Mouse (Mus musculus): ENCODE measurements at regions not wholly inside any gene's neighbourhood (a gene's known extent, or its start where the extent isn't known, plus 50 kb on each side); places are given as distances from the start of the nearest gene placed in this dataset.

DNA sequence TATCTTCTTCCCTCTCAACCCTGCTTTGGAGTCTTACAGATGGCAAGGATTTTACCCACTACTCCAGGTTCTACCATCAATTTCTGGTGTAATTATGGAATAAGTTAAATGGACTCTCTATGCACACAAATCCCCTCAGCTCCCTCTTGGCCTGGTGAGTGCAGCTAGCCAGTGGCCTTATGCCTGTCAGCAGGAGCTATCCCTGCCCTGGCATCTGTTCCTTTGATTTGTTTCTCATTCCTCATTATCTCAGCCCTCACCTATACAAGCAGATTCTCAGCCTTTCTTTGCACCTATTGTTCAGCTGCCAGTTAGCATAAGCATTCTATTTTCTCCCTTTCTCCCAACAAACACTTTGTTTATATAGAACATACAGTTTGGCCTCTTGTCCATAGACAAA, 150.3 kb downstream of the Rnf152 start:
- no peaks in the 10 kb centered on the region for H3K9me3 ChIP-seq (ENCODE audit: control insufficient read depth, low read length)
- H3K4me2 ChIP-seq (ENCODE audit: low read length), result no peak overlapping the region
- H3K27ac ChIP-seq (ENCODE audit: low read length), result no peak overlapping the region
- H3K27me3 ChIP-seq (replicated peaks; ENCODE audit: control insufficient read depth, insufficient read depth, low read length), result no peaks in the 10 kb centered on the region
- H3K4me3 ChIP-seq (replicated peaks; ENCODE audit: low read length), result no peak overlapping the region
- H3K9ac ChIP-seq (replicated peaks; ENCODE audit: low read depth, low read length), result no peak overlapping the region
- no peaks in the 10 kb centered on the region for H3K4me1 ChIP-seq (replicated peaks; ENCODE audit: control insufficient read depth, insufficient read depth, low read length)
- H3K36me3 ChIP-seq (ENCODE audit: control insufficient read depth, insufficient read depth), result no peaks in the 10 kb centered on the region
- ATAC-seq, result no peak

DNA sequence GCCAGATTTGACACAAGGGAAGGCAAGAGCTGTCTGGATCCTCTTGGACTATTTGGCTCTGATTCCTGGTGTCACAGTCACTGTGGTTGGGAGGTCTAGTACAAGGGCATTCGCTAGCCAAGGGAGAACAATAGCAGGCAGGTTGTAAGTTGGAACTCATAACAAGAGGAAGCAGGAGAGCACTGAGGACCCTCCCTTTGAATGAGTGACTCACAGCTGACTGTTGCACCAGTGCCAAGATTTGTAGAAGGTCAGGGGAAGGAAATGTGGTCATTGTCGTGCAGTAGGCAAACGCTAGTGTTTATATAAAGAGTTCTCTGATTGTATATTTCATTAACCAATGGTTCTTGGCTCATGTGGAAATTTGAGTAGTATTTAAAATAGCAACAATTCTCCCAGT, 157.2 kb downstream of the Rnf152 start:
- Histone ChIP-seq H3K4me2 (ENCODE audit: low read length) (no peak overlapping the region), H3K4me3 (replicated peaks; ENCODE audit: low read length) (no peak overlapping the region), H3K27me3 (replicated peaks; ENCODE audit: control insufficient read depth, insufficient read depth, low read length) (no peaks in the 10 kb centered on the region), H3K4me1 (replicated peaks; ENCODE audit: control insufficient read depth, insufficient read depth, low read length) (no peaks in the 10 kb centered on the region), H3K9ac (replicated peaks; ENCODE audit: low read depth, low read length) (no peak overlapping the region), H3K27ac (ENCODE audit: low read length) (no peak overlapping the region), H3K36me3 (ENCODE audit: control insufficient read depth, insufficient read depth) (no peaks in the 10 kb centered on the region), H3K9me3 (ENCODE audit: control insufficient read depth, low read length) (no peaks in the 10 kb centered on the region)
- no peak for ATAC-seq
- 81% methylated on average over 3 of the region's 3 CpGs for WGBS

DNA sequence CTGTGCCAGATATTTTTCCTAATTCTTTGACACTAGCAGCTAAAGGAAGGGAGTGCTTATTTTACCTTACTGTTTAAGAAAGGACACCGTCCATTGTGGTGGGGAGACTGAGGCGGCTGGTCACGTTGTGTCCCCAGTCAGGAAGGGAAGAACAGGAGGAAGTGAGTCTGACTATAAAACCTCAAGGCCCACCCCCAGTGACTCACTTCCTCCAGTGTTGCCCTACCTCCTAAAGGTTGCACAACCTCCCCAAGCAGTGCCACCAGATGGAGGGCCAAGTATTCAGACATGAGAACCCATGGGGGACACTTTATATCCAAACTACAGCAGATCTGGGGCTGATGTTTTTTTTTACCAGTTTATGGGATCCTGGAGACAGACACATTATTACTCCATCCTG, 165.4 kb downstream of the Rnf152 start:
- Histone ChIP-seq H3K36me3 (ENCODE audit: control insufficient read depth, insufficient read depth) (no peaks in the 10 kb centered on the region), H3K27me3 (replicated peaks; ENCODE audit: control insufficient read depth, insufficient read depth, low read length) (no peaks in the 10 kb centered on the region), H3K9ac (replicated peaks; ENCODE audit: low read depth, low read length) (no peak overlapping the region), H3K9me3 (ENCODE audit: control insufficient read depth, low read length) (no peaks in the 10 kb centered on the region), H3K27ac (ENCODE audit: low read length) (no peak overlapping the region), H3K4me2 (ENCODE audit: low read length) (no peak overlapping the region), H3K4me3 (replicated peaks; ENCODE audit: low read length) (no peak overlapping the region), H3K4me1 (replicated peaks; ENCODE audit: control insufficient read depth, insufficient read depth, low read length) (no peaks in the 10 kb centered on the region)
- 91% methylated on average over 3 of the region's 3 CpGs for WGBS
- ATAC-seq, result no peak

DNA sequence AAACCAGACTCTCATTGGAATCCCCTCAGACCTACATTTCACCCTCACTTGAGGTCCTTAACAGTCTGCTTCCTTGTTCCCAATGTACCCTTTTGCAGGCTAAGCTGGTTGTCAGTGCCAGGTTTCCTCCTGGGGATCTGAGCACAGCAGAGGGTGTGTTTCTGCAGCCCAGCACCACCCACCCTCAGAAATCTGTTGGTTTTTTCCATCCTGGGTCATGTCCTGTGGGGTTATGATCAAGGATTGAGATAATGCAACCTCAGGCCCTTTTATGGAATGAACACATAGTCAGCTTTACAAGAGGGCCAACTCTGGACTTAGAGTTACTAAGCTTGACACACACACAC, 167.6 kb downstream of the Rnf152 start:
- no peak overlapping the region for H3K4me3 ChIP-seq (replicated peaks; ENCODE audit: low read length)
- no peak overlapping the region for H3K4me2 ChIP-seq (ENCODE audit: low read length)
- no peak for ATAC-seq
- H3K27ac ChIP-seq (ENCODE audit: low read length), result no peak overlapping the region
- H3K9me3 ChIP-seq (ENCODE audit: control insufficient read depth, low read length), result no peaks in the 10 kb centered on the region
- H3K4me1 ChIP-seq (replicated peaks; ENCODE audit: control insufficient read depth, insufficient read depth, low read length), result no peaks in the 10 kb centered on the region
- H3K9ac ChIP-seq (replicated peaks; ENCODE audit: low read depth, low read length), result no peak overlapping the region
- no peaks in the 10 kb centered on the region for H3K27me3 ChIP-seq (replicated peaks; ENCODE audit: control insufficient read depth, insufficient read depth, low read length)
- H3K36me3 ChIP-seq (ENCODE audit: control insufficient read depth, insufficient read depth), result no peaks in the 10 kb centered on the region

DNA sequence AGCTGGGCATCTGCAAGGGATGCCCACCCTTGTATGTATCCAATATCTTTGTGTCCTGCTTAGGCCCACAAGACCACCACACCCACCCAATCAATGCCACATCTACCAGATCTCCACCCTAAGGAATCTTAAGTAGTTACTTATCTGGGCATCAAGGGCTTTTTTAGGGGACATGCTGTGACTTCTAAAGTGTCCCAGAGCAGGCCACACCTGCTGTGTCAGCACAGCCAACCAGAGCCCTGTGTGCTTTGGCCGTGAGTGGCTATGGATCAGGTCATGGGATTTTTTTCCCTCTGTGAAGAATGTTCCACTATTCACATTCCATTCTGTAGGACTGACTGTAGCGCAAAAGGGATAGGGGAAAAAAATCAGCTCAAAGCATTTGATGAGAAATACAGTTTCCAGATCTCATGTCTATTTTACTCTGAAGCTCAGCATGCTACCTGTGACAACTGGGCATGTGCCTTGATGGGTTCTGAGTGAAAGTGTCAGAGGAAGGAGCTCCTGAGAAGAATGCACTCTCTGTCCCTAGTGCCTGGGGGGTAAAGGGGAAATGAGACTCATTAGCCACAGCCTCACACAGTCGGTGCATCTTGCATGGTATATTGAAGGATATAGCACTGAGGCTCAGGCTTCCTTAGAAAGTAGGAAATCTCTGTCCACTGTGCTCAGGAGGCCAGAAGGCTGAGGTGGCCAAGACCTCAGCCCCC, 168.1 kb downstream of the Rnf152 start:
- no peaks in the 10 kb centered on the region for H3K4me1 ChIP-seq (replicated peaks; ENCODE audit: control insufficient read depth, insufficient read depth, low read length)
- no peak overlapping the region for H3K4me2 ChIP-seq (ENCODE audit: low read length)
- no peak overlapping the region for H3K9ac ChIP-seq (replicated peaks; ENCODE audit: low read depth, low read length)
- no peak overlapping the region for H3K27ac ChIP-seq (ENCODE audit: low read length)
- WGBS, result 73% methylated on average over 3 of the region's 3 CpGs
- H3K27me3 ChIP-seq (replicated peaks; ENCODE audit: control insufficient read depth, insufficient read depth, low read length), result no peaks in the 10 kb centered on the region
- no peaks in the 10 kb centered on the region for H3K36me3 ChIP-seq (ENCODE audit: control insufficient read depth, insufficient read depth)
- ATAC-seq, result no peak
- H3K4me3 ChIP-seq (replicated peaks; ENCODE audit: low read length), result no peak overlapping the region
- no peaks in the 10 kb centered on the region for H3K9me3 ChIP-seq (ENCODE audit: control insufficient read depth, low read length)

DNA sequence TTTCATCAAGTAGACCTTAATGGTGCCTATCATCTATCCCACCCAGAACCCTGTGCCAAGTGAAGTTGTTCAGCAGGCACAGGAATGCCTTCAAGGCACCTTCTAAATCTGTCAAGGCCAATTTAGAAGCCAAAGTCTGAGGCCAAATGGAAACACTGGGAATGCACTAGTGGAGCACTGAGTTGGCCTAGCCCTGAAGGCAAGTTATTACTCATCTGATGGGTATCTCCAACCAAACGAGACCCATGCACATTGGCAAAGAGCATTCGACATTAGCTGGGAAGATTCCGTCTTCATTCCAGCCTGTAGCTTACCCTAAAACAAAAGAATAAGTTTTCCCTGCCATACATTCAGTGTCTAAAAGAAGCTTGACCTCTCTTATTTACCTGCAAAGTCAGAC, 172.0 kb downstream of the Rnf152 start:
- no peak for ATAC-seq
- no peaks in the 10 kb centered on the region for H3K27me3 ChIP-seq (replicated peaks; ENCODE audit: control insufficient read depth, insufficient read depth, low read length)
- no peak overlapping the region for H3K27ac ChIP-seq (ENCODE audit: low read length)
- no peak overlapping the region for H3K4me3 ChIP-seq (replicated peaks; ENCODE audit: low read length)
- no peaks in the 10 kb centered on the region for H3K36me3 ChIP-seq (ENCODE audit: control insufficient read depth, insufficient read depth)
- peaks cover under 1% of the 10 kb centered on the region for H3K4me1 ChIP-seq (replicated peaks; ENCODE audit: control insufficient read depth, insufficient read depth, low read length)
- 90% methylated on average over 3 of the region's 3 CpGs for WGBS
- no peaks in the 10 kb centered on the region for H3K9me3 ChIP-seq (ENCODE audit: control insufficient read depth, low read length)
- H3K4me2 ChIP-seq (ENCODE audit: low read length), result no peak overlapping the region
- no peak overlapping the region for H3K9ac ChIP-seq (replicated peaks; ENCODE audit: low read depth, low read length)

DNA sequence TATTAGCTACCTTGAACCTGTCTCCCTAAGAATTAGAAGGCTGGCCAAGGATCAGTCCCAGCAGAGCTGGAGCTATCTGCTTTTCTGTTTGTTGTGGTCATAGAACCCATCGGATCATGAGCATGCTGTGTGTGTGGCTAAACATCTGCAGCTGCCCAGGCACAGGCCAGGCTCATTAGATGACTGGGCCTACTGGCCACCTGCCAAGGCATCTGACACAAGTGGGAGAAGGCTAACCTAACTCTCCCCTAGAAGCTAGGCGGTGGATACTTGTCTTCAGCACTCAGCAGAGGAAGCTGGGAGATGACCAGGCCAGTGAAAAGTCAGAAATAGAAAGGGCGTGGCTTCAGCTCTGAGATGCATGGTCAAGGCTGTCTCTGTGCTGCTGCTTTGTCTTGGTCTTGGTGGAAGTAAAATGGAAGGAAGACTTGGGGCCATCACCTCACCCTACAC, 177.1 kb downstream of the Rnf152 start:
- H3K4me2 ChIP-seq (ENCODE audit: low read length), result no peak overlapping the region
- H3K36me3 ChIP-seq (ENCODE audit: control insufficient read depth, insufficient read depth), result no peaks in the 10 kb centered on the region
- WGBS, result 42% methylated on average over 3 of the region's 3 CpGs
- peak; percentile 77 for ATAC-seq
- H3K9me3 ChIP-seq (ENCODE audit: control insufficient read depth, low read length), result no peaks in the 10 kb centered on the region
- no peaks in the 10 kb centered on the region for H3K27me3 ChIP-seq (replicated peaks; ENCODE audit: control insufficient read depth, insufficient read depth, low read length)
- H3K9ac ChIP-seq (replicated peaks; ENCODE audit: low read depth, low read length), result no peak overlapping the region
- H3K4me3 ChIP-seq (replicated peaks; ENCODE audit: low read length), result no peak overlapping the region
- H3K4me1 ChIP-seq (replicated peaks; ENCODE audit: control insufficient read depth, insufficient read depth, low read length), result peaks cover 12% of the 10 kb centered on the region
- no peak overlapping the region for H3K27ac ChIP-seq (ENCODE audit: low read length)

DNA sequence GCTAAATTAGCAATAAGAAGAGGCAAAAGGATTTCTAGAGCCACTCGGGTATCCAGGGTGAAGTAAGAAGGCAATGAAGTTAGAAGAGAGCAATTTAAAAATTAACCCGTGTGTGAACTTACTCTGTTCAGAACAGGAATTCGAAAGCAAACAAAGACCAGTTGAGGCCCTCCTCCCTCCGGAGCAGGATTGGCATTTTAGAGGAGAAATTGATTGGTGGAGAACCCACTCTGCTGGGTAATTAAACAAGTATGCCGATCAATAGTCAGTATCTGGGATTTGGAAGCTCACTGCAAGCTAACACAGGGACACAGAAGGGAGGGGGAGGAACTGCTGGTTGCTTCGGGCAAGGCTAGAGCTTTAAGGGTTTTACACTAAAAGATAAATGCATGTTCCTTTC, 177.7 kb downstream of the Rnf152 start:
- H3K4me1 ChIP-seq (replicated peaks; ENCODE audit: control insufficient read depth, insufficient read depth, low read length), result peaks cover 12% of the 10 kb centered on the region
- WGBS, result 6% methylated on average over 6 of the region's 6 CpGs
- no peak overlapping the region for H3K4me3 ChIP-seq (replicated peaks; ENCODE audit: low read length)
- H3K36me3 ChIP-seq (ENCODE audit: control insufficient read depth, insufficient read depth), result no peaks in the 10 kb centered on the region
- no peaks in the 10 kb centered on the region for H3K27me3 ChIP-seq (replicated peaks; ENCODE audit: control insufficient read depth, insufficient read depth, low read length)
- no peak overlapping the region for H3K4me2 ChIP-seq (ENCODE audit: low read length)
- H3K27ac ChIP-seq (ENCODE audit: low read length), result no peak overlapping the region
- no peak overlapping the region for H3K9ac ChIP-seq (replicated peaks; ENCODE audit: low read depth, low read length)
- H3K9me3 ChIP-seq (ENCODE audit: control insufficient read depth, low read length), result no peaks in the 10 kb centered on the region
- peak; percentile 50; the same call in 1 of the 2 replicates for ATAC-seq

DNA sequence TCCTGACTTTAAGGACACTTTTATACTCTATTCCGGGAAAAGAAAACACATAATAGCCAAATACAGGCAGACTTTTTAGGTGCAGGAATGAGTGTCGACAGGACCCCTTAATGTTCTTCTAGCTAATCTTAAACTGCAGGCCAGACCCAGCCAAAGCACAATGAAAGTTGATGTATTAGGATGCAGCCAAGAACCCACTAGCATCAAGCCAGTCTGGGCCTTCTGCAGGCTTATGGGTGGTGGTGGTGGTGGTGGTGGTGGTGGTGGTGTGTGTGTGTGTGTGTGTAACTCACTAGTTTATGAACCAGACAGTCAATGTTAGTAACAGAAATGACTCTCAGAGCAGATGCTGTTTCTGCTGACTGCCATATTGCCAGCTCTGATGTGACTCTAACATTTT, 178.6 kb downstream of the Rnf152 start:
- no peaks in the 10 kb centered on the region for H3K9me3 ChIP-seq (ENCODE audit: control insufficient read depth, low read length)
- H3K4me2 ChIP-seq (ENCODE audit: low read length), result no peak overlapping the region
- no peaks in the 10 kb centered on the region for H3K36me3 ChIP-seq (ENCODE audit: control insufficient read depth, insufficient read depth)
- WGBS, result 69% methylated on average over 2 of the region's 2 CpGs
- no peak overlapping the region for H3K4me3 ChIP-seq (replicated peaks; ENCODE audit: low read length)
- H3K9ac ChIP-seq (replicated peaks; ENCODE audit: low read depth, low read length), result no peak overlapping the region
- H3K27ac ChIP-seq (ENCODE audit: low read length), result no peak overlapping the region
- H3K4me1 ChIP-seq (replicated peaks; ENCODE audit: control insufficient read depth, insufficient read depth, low read length), result peaks cover 12% of the 10 kb centered on the region
- no peak for ATAC-seq
- no peaks in the 10 kb centered on the region for H3K27me3 ChIP-seq (replicated peaks; ENCODE audit: control insufficient read depth, insufficient read depth, low read length)

Measured in forebrain, embryonic 16.5 days (tissue).